Comparison of ENCODE assay signal across 8 mouse cellular contexts in genomic region chr1:55108473-55108872, GRCm38 (mm10).
"Had no signal": no experiment of that assay in that cellular context is flagged by ENCODE, and none has a peak within 500 bp of the region (broad histone marks: within the 10 kb centered on the region; RNA-seq: fewer than 3 reads in every experiment).

No protein-coding gene starts in this region.

- H3K36me3 ChIP-seq: limb, embryonic 12.5 days; midbrain, embryonic 12.5 days; neural tube, embryonic 13.5 days had no signal

- H3K27me3 ChIP-seq: limb, embryonic 12.5 days; midbrain, embryonic 12.5 days; neural tube, embryonic 13.5 days had no signal

- H3K9ac ChIP-seq: limb, embryonic 12.5 days; liver, embryonic 14.5 days; midbrain, embryonic 12.5 days; neural tube, embryonic 13.5 days had no signal

- DNase-seq: kidney, postnatal 10 days; lung, adult 18-20 months; retina, postnatal 1 day; right cerebral cortex, postnatal 14 days had no signal

- H3K4me3 ChIP-seq: limb, embryonic 12.5 days; midbrain, embryonic 12.5 days; neural tube, embryonic 13.5 days had no signal

- H3K27ac ChIP-seq: limb, embryonic 12.5 days; liver, embryonic 14.5 days; midbrain, embryonic 12.5 days; neural tube, embryonic 13.5 days had no signal

- H3K9me3 ChIP-seq: limb, embryonic 12.5 days; midbrain, embryonic 12.5 days had no signal

- H3K4me1 ChIP-seq: limb, embryonic 12.5 days; midbrain, embryonic 12.5 days; neural tube, embryonic 13.5 days had no signal
